Mouse (Mus musculus): ENCODE data around the gene Slc25a44. TPM values are rescaled to one million over a fixed set of nuclear protein-coding genes. Genes with fewer than 3 reads are reported as not detected.

The Slc25a44 gene
- polyA plus RNA-seq, 1 experiment from 2014 or later, result 38.0 TPM

GRCm38 (mm10) chr3:88361612-88362313, 63.2 kb downstream of the Slc25a44 start:
- peaks cover 63% of the 10 kb centered on the region for H3K36me3 ChIP-seq (ENCODE audit: control insufficient read depth, insufficient read depth, low read length)
- DNase-seq (no peak), ATAC-seq (ENCODE audit: low FRiP score, low TSS enrichment) (no peak)
- H3K9me3 ChIP-seq (ENCODE audit: control insufficient read depth, low read length), result no peaks in the 10 kb centered on the region
- no peaks in the 10 kb centered on the region for H3K4me1 ChIP-seq (ENCODE audit: control insufficient read depth, insufficient read depth, low read length)
- no peak overlapping the region for H3K4me3 ChIP-seq (replicated peaks; ENCODE audit: low read depth, low read length)
- peaks cover 7% of the 10 kb centered on the region for H3K27me3 ChIP-seq (ENCODE audit: control insufficient read depth, insufficient read depth, low read length)
- H3K27ac ChIP-seq (replicated peaks; ENCODE audit: low read depth, low read length), result no peak overlapping the region
- 89% methylated on average over 2 of the region's 2 CpGs for WGBS
- no peak overlapping the region for H3K4me2 ChIP-seq (ENCODE audit: low read length)
- H3K9ac ChIP-seq (replicated peaks; ENCODE audit: low read length), result no peak overlapping the region

- no peak for DNase-seq
- ATAC-seq (ENCODE audit: low FRiP score, low TSS enrichment), result no peak
- peaks cover 70% of the 10 kb centered on the region for H3K36me3 ChIP-seq (ENCODE audit: control insufficient read depth, insufficient read depth, low read length)
- no peaks in the 10 kb centered on the region for H3K4me1 ChIP-seq (ENCODE audit: control insufficient read depth, insufficient read depth, low read length)
- peaks cover 5% of the 10 kb centered on the region for H3K27me3 ChIP-seq (ENCODE audit: control insufficient read depth, insufficient read depth, low read length)
- WGBS, result 87% methylated on average over 6 of the region's 6 CpGs
- no peak overlapping the region for H3K27ac ChIP-seq (replicated peaks; ENCODE audit: low read depth, low read length)
- no peak overlapping the region for H3K9ac ChIP-seq (replicated peaks; ENCODE audit: low read length)
- no peaks in the 10 kb centered on the region for H3K9me3 ChIP-seq (ENCODE audit: control insufficient read depth, low read length)
- H3K4me2 ChIP-seq (ENCODE audit: low read length), result no peak overlapping the region
- no peak overlapping the region for H3K4me3 ChIP-seq (replicated peaks; ENCODE audit: low read depth, low read length)
Observed at GRCm38 (mm10) chr3:88361096-88361495, 63.8 kb downstream of the Slc25a44 start.

Small RNAs within 50 kb of the gene (microRNA-seq; reads per million reads assigned to microRNA genes)
- gene Mir7011, result not detected

Other genes with a start within 250 kb of the Slc25a44 start
- 0.21 and 0.22 TPM in 2 replicates for gene Rhbg, start 170.4 kb downstream of the Slc25a44 start, polyA plus RNA-seq (2014; fragmentation: Nextera tagmentation; extraction: Ambion mirVana)
- not detected in 2 replicates for gene Gm38392, start 137.9 kb downstream of the Slc25a44 start, polyA plus RNA-seq (2014; fragmentation: Nextera tagmentation; extraction: Ambion mirVana)
- 8.0 and 8.1 TPM in 2 replicates for gene Tsacc, start 128.1 kb downstream of the Slc25a44 start, polyA plus RNA-seq (2014; fragmentation: Nextera tagmentation; extraction: Ambion mirVana)
- gene Cct3, start 128.0 kb downstream of the Slc25a44 start, polyA plus RNA-seq (2014; fragmentation: Nextera tagmentation; extraction: Ambion mirVana), result 444 and 493 TPM in 2 replicates
- 56.6 and 64.3 TPM in 2 replicates for gene Glmp, start 100.1 kb downstream of the Slc25a44 start, polyA plus RNA-seq (2014; fragmentation: Nextera tagmentation; extraction: Ambion mirVana)
- gene Tmem79, start 89.0 kb downstream of the Slc25a44 start, polyA plus RNA-seq (2014; fragmentation: Nextera tagmentation; extraction: Ambion mirVana), result 1.2 and 1.7 TPM in 2 replicates
- 50.9 and 57.0 TPM in 2 replicates for gene Smg5, start 88.9 kb downstream of the Slc25a44 start, polyA plus RNA-seq (2014; fragmentation: Nextera tagmentation; extraction: Ambion mirVana)
- gene Paqr6, start 60.6 kb downstream of the Slc25a44 start, polyA plus RNA-seq (2014; fragmentation: Nextera tagmentation; extraction: Ambion mirVana), result 0.63 and 1.6 TPM in 2 replicates
- not detected in 2 replicates for gene Bglap3, start 52.4 kb downstream of the Slc25a44 start, polyA plus RNA-seq (2014; fragmentation: Nextera tagmentation; extraction: Ambion mirVana)
- gene Bglap2, start 46.4 kb downstream of the Slc25a44 start, polyA plus RNA-seq (2014; fragmentation: Nextera tagmentation; extraction: Ambion mirVana), result not detected in 2 replicates
- 0.66 TPM in 1 of 2 replicates, not detected in the other for gene Bglap, start 40.7 kb downstream of the Slc25a44 start, polyA plus RNA-seq (2014; fragmentation: Nextera tagmentation; extraction: Ambion mirVana)
- gene Pmf1, start 14.8 kb downstream of the Slc25a44 start, polyA plus RNA-seq (2014; fragmentation: Nextera tagmentation; extraction: Ambion mirVana), result 24.9 and 28.3 TPM in 2 replicates
- 28.8 and 32.1 TPM in 2 replicates for gene Sema4a, start 36.0 kb upstream of the Slc25a44 start, polyA plus RNA-seq (2014; fragmentation: Nextera tagmentation; extraction: Ambion mirVana)
- 31.0 and 34.3 TPM in 2 replicates for gene Lmna, start 84.8 kb upstream of the Slc25a44 start, polyA plus RNA-seq (2014; fragmentation: Nextera tagmentation; extraction: Ambion mirVana)
- 50.8 and 51.8 TPM in 2 replicates for gene Mex3a, start 107.3 kb upstream of the Slc25a44 start, polyA plus RNA-seq (2014; fragmentation: Nextera tagmentation; extraction: Ambion mirVana)
- gene Rab25, start 123.2 kb upstream of the Slc25a44 start, polyA plus RNA-seq (2014; fragmentation: Nextera tagmentation; extraction: Ambion mirVana), result not detected in 2 replicates
- 93.4 and 154 TPM in 2 replicates for gene Lamtor2, start 127.9 kb upstream of the Slc25a44 start, polyA plus RNA-seq (2014; fragmentation: Nextera tagmentation; extraction: Ambion mirVana)
- gene Ubqln4, start 128.6 kb upstream of the Slc25a44 start, polyA plus RNA-seq (2014; fragmentation: Nextera tagmentation; extraction: Ambion mirVana), result 42.4 and 47.8 TPM in 2 replicates
- 110 and 114 TPM in 2 replicates for gene Ssr2, start 150.7 kb upstream of the Slc25a44 start, polyA plus RNA-seq (2014; fragmentation: Nextera tagmentation; extraction: Ambion mirVana)
- 122 and 134 TPM in 2 replicates for gene Arhgef2, start 180.8 kb upstream of the Slc25a44 start, polyA plus RNA-seq (2014; fragmentation: Nextera tagmentation; extraction: Ambion mirVana)
- not detected in 2 replicates for gene Rxfp4, start 228.0 kb upstream of the Slc25a44 start, polyA plus RNA-seq (2014; fragmentation: Nextera tagmentation; extraction: Ambion mirVana)

All from midbrain, embryonic 14.5 days (tissue).